8 mouse cellular contexts compared by ENCODE assay signal in the genomic region with DNA sequence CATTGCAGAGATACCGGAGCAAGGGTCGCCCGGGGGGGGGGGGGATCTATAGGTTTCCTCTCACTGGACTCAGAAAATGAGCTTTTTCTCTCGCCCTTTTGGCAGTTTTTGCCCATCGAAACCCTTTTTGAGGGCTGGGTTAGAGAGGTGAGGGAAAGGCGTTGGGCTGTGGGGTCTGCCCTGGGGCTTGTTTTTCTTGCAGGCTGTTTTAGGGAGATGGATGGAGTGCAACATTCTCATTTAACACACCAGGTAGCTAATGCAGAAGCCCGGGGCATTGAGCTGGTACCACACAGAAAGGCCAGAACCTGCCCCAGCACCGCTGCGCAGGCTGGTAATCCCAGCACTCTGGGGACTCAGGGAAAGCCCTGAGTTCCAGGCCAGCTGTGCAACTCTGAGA. TPM values are rescaled to one million over a fixed set of nuclear protein-coding genes. Genes with fewer than 3 reads are reported as not detected.
DNase-seq lines count a peak whose midpoint lies in the region; ATAC-seq and TF ChIP-seq lines count a peak whose summit lies in the region.

No protein-coding gene starts in this region.

- ATAC-seq in lung, embryonic 14.5 days (ENCODE audit: insufficient read depth), result no peak
- no peak for ATAC-seq in hindbrain, embryonic 11.5 days (ENCODE audit: low FRiP score)
- no peak for ATAC-seq in liver, embryonic 14.5 days (ENCODE audit: insufficient read depth)

- TF ChIP-seq CTCF in lung, embryonic 14.5 days (IDR thresholded peaks at IDR 0.05; ENCODE audit: low read depth), result no peak
- no peak for TF ChIP-seq CTCF in liver, embryonic 14.5 days (IDR thresholded peaks at IDR 0.05; ENCODE audit: low read depth)

- H3K9me3 ChIP-seq in lung, embryonic 14.5 days (ENCODE audit: low read depth, low read length), result no peaks in the 10 kb centered on the region
- no peaks in the 10 kb centered on the region for H3K9me3 ChIP-seq in hindbrain, embryonic 11.5 days (ENCODE audit: control insufficient read depth, low read length)
- H3K9me3 ChIP-seq in liver, embryonic 14.5 days (ENCODE audit: control insufficient read depth, low read length), result no peaks in the 10 kb centered on the region

- TF ChIP-seq EP300 in liver, embryonic 14.5 days (IDR thresholded peaks at IDR 0.05; ENCODE audit: low read depth), result no peak

- H3K36me3 ChIP-seq in lung, embryonic 14.5 days (ENCODE audit: insufficient read depth), result peaks cover 28% of the 10 kb centered on the region
- H3K36me3 ChIP-seq in hindbrain, embryonic 11.5 days (ENCODE audit: control insufficient read depth, insufficient read depth, low read length), result no peaks in the 10 kb centered on the region; the same call in 1 of the 2 replicates
- H3K36me3 ChIP-seq in liver, embryonic 14.5 days (replicated peaks; ENCODE audit: control insufficient read depth, insufficient read depth, low read depth), result no peaks in the 10 kb centered on the region

- WGBS in lung, embryonic 14.5 days, result 16% methylated on average over 9 of the region's 9 CpGs
- WGBS in hindbrain, embryonic 11.5 days, result 23% methylated on average over 9 of the region's 9 CpGs
- 33% methylated on average over 8 of the region's 9 CpGs for WGBS in liver, embryonic 14.5 days (ENCODE audit: insufficient replicate concordance)

- H3K4me1 ChIP-seq in lung, embryonic 14.5 days (ENCODE audit: insufficient read depth), result no peaks in the 10 kb centered on the region
- no peaks in the 10 kb centered on the region for H3K4me1 ChIP-seq in hindbrain, embryonic 11.5 days (replicated peaks; ENCODE audit: control insufficient read depth, insufficient read depth, low read length)
- no peaks in the 10 kb centered on the region for H3K4me1 ChIP-seq in liver, embryonic 14.5 days (replicated peaks; ENCODE audit: control insufficient read depth in 2 of 2, insufficient read depth in 2 of 2, low read length in 1 of 2)

- DNase-seq in lung, embryonic 14.5 days, result peak; percentile 23
- no peak for DNase-seq in lung, postnatal 14 days
- peak; percentile 8 to 35 for DNase-seq in cerebellum, postnatal 36 days
- DNase-seq in hindbrain, embryonic 11.5 days (ENCODE audit: low spot score), result no peak
- no peak for DNase-seq in liver, embryonic 14.5 days (ENCODE audit: low read depth in 3 of 3, low spot score in 3 of 3)
- no peak for DNase-seq in urinary bladder, postnatal 4 days (ENCODE audit: low spot score in 2 of 2)
- DNase-seq in layer of hippocampus, adult 18-20 months (ENCODE audit: low spot score in 2 of 2), result no peak
- no peak for DNase-seq in ovary, postnatal 36 days (ENCODE audit: low spot score)

- H3K4me3 ChIP-seq in lung, embryonic 14.5 days (ENCODE audit: low read depth, low read length), result peak overlapping the region; percentile 58
- peak overlapping the region; percentile 24 for H3K4me3 ChIP-seq in hindbrain, embryonic 11.5 days (ENCODE audit: low read depth, low read length)
- peak overlapping the region; percentile 57 to 66; a peak in 3 of 4 replicates for H3K4me3 ChIP-seq in liver, embryonic 14.5 days (ENCODE audit: insufficient read depth in 1 of 2, low read depth in 2 of 2, low read length in 2 of 2)

- H3K9ac ChIP-seq in lung, embryonic 14.5 days, result peak overlapping the region; percentile 52
- H3K9ac ChIP-seq in hindbrain, embryonic 11.5 days (ENCODE audit: low read depth, low read length), result peak overlapping the region; percentile 52
- H3K9ac ChIP-seq in liver, embryonic 14.5 days (replicated peaks), result no peak overlapping the region; the same call in 1 of the 2 replicates

- peak overlapping the region; percentile 59 for H3K4me2 ChIP-seq in lung, embryonic 14.5 days
- H3K4me2 ChIP-seq in hindbrain, embryonic 11.5 days (replicated peaks; ENCODE audit: low read depth, low read length), result peak overlapping the region; percentile 44
- H3K4me2 ChIP-seq in liver, embryonic 14.5 days (ENCODE audit: low read depth), result peak overlapping the region; percentile 71

- H3K27ac ChIP-seq in lung, embryonic 14.5 days (ENCODE audit: low read depth), result peak overlapping the region; percentile 83
- peak overlapping the region; percentile 85 for H3K27ac ChIP-seq in hindbrain, embryonic 11.5 days (ENCODE audit: low read depth, low read length)
- no peak overlapping the region for H3K27ac ChIP-seq in liver, embryonic 14.5 days

- H3K27me3 ChIP-seq in lung, embryonic 14.5 days (ENCODE audit: insufficient read depth, low read length), result 0 out of 2 replicates have a peak, but pooled peaks cover 2% of the 10 kb centered on the region
- no peaks in the 10 kb centered on the region; the same call in 1 of the 2 replicates for H3K27me3 ChIP-seq in hindbrain, embryonic 11.5 days (ENCODE audit: control insufficient read depth, insufficient read depth, low read length)
- peaks cover 16% of the 10 kb centered on the region for H3K27me3 ChIP-seq in liver, embryonic 14.5 days (ENCODE audit: control insufficient read depth, insufficient read depth, low read length)

RNA-seq across cellular contexts. Expression of gene Maged1, which starts 0.6 kb away (rescaled TPM):
- 701 and 707 TPM in 2 replicates for polyA plus RNA-seq in lung, embryonic 14.5 days (2014; fragmentation: Nextera tagmentation; extraction: Ambion mirVana)
- 842 and 887 TPM in 2 replicates for polyA plus RNA-seq in hindbrain, embryonic 11.5 days (2014; fragmentation: Nextera tagmentation; extraction: Ambion mirVana)
- 49.6 and 53.2 TPM in 2 replicates for polyA plus RNA-seq in liver, embryonic 14.5 days (2012; rRNA removed)
- polyA plus RNA-seq in liver, embryonic 14.5 days (2014; fragmentation: Nextera tagmentation; extraction: Ambion mirVana), result 64.6 and 71.0 TPM in 2 replicates
- 100 to 1,000 TPM; 525 to 550 TPM for total RNA-seq in layer of hippocampus, adult 18-20 months (2021)

Comparison
In these comparisons a context has a peak if more than half of its experiments do, and no peak if none do; other contexts are left out.
1. DNase-seq: peak in lung, embryonic 14.5 days (single experiment) and cerebellum, postnatal 36 days (2 of 2); none in lung, postnatal 14 days (single experiment), hindbrain, embryonic 11.5 days (single experiment), liver, embryonic 14.5 days (0 of 3), urinary bladder, postnatal 4 days (0 of 2), layer of hippocampus, adult 18-20 months (0 of 2) and ovary, postnatal 36 days (single experiment).
2. Peak in every context shown above with its lines, with median percentiles within 50 percentile points of each other: H3K4me2 ChIP-seq and H3K4me3 ChIP-seq.